Mouse (Mus musculus): Measurements from ENCODE around the gene Slc9b2. TPM values are rescaled to one million over a fixed set of nuclear protein-coding genes. Genes with fewer than 3 reads are reported as not detected.

The Slc9b2 gene
- total RNA-seq, 1 experiment: 5.2 TPM

DNA sequence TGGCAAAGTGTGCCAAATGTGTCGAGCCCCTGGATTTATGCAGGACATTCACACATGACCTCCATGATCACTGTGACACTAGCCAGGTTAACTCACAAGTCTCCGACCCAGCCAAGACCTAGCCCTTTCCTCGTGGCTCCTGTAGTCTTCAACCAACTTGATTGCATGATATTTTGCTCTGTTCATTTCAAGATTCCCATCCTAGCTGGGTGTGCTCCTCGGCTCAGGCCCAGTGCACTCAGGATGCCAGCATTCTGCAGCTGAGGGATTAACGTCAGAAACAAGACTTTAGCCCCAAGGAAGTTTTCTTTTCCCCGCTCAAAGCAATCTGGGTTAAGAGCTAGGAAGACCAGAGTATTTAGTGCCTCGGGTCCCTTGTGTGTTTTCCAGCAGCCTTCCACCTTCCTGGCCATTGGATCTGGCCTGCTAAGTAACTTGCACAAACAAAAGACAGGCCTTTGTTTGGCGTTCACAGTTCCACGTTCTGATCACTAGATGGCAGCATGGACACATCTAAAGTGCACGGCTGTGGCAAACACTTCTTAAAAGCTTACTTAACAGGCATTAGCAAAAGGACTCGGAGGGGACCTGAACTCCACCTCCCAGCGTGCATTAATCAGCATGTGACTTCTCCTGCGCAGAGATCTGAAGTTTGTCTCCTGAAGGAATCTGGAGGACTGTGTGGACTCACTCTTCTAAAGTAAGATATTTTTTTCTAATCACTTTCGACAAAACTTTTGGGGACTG is 26.7 kb upstream of the Slc9b2 start, which contains the start of gene Bdh2:
Gene Bdh2 (plus strand): TSS at position 553 of the 747 bp plus-strand sequence.
- in situ Hi-C loops (cut with MboI; ENCODE audit: low sequenced_read_pairs in 2 of 2, unreplicated experiment in 2 of 2): loop anchor here (10.0 to 25.0 kb wide), 2 partner anchors 454 to 456 kb away; no protein-coding TSS in a partner anchor
- TF ChIP-seq ZC3H11A (IDR thresholded peaks at IDR 0.05; ENCODE audit: borderline replicate concordance, low read depth, low read length): peak; percentile 93
- 0 out of 2 replicates have a peak, but pooled peaks have one; percentile 25 for TF ChIP-seq CHD2 (IDR thresholded peaks at IDR 0.05; ENCODE audit: low read depth, low read length)
- TF ChIP-seq HCFC1 (IDR thresholded peaks at IDR 0.05; ENCODE audit: borderline replicate concordance, insufficient read depth, low read length): no peak; the same call in 1 of the 2 replicates
- no peak for TF ChIP-seq MAFK (IDR thresholded peaks at IDR 0.05; ENCODE audit: insufficient read depth, low read depth, low read length)
- H3K36me3 ChIP-seq (ENCODE audit: control insufficient read depth, insufficient read depth, low read length, poor library complexity, severe bottlenecking): no peaks in the 10 kb centered on the region
- H3K4me1 ChIP-seq (ENCODE audit: control insufficient read depth in 2 of 2, insufficient read depth in 2 of 2, low read length in 2 of 2, poor library complexity in 1 of 2): peaks cover 0 to 6% of the 10 kb centered on the region in 2 experiments; a peak in 1 of 4 replicates
- no peaks in the 10 kb centered on the region for H3K9me3 ChIP-seq (ENCODE audit: control insufficient read depth, insufficient read depth, low read depth, low read length)
- peak within 1 kb of the TSS in 1 of 2 experiments; percentile 27; a peak in 1 of 4 replicates for H3K4me3 ChIP-seq (ENCODE audit: insufficient read depth in 1 of 2, low read depth in 1 of 2, low read length in 2 of 2, poor library complexity in 1 of 2, severe bottlenecking in 1 of 2)
- no peak within 1 kb of the TSS for H3K27ac ChIP-seq (ENCODE audit: insufficient read depth, low read depth, low read length, poor library complexity, severe bottlenecking)
- DNase-seq (ENCODE audit: low read depth, low spot score): peak; percentile 93
- no peak within 1 kb of the TSS for H3K9ac ChIP-seq (ENCODE audit: insufficient read depth, low read depth, low read length, poor library complexity, severe bottlenecking)

DNA sequence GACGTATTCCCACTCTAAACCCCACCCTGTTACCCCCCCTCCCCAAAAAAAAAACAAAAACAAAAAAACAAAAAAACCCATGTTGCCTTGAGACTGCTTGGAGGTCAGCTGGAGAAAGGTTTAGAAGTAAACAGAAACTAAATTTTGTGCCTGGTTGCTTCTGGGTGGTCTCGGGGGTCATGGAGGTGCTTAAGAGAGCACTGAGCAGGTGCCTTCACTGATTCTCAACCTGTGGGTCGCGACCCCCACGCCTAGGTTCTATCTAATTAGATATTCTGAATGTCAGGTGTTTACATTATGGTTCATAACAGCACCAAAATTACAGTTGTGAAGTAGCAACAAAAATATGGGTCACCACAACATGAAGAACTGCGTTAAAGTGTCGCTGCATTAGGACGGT is 25.8 kb upstream of the Slc9b2 start:
- TF ChIP-seq ZNF384 (IDR thresholded peaks at IDR 0.05; ENCODE audit: low read depth, low read length) (no peak), CHD2 (IDR thresholded peaks at IDR 0.05; ENCODE audit: low read depth, low read length) (peak; percentile 96), MAFK (IDR thresholded peaks at IDR 0.05; ENCODE audit: insufficient read depth, low read depth, low read length) (no peak)
- H3K36me3 ChIP-seq (ENCODE audit: control insufficient read depth, insufficient read depth, low read length, poor library complexity, severe bottlenecking): no peaks in the 10 kb centered on the region
- DNase-seq (ENCODE audit: low read depth, low spot score): no peak
- no peak overlapping the region; a peak in 1 of 4 replicates for H3K4me3 ChIP-seq (ENCODE audit: insufficient read depth in 1 of 2, low read depth in 1 of 2, low read length in 2 of 2, poor library complexity in 1 of 2, severe bottlenecking in 1 of 2)
- H3K4me1 ChIP-seq (ENCODE audit: control insufficient read depth in 2 of 2, insufficient read depth in 2 of 2, low read length in 2 of 2, poor library complexity in 1 of 2): peaks cover 0 to 6% of the 10 kb centered on the region in 2 experiments; a peak in 1 of 4 replicates
- in situ Hi-C loops (cut with MboI; ENCODE audit: low sequenced_read_pairs in 2 of 2, unreplicated experiment in 2 of 2): loop anchor here (10.0 to 25.0 kb wide), 2 partner anchors 453 to 456 kb away; no protein-coding TSS in a partner anchor
- H3K27ac ChIP-seq (ENCODE audit: insufficient read depth, low read depth, low read length, poor library complexity, severe bottlenecking): no peak overlapping the region
- no peak overlapping the region for H3K9ac ChIP-seq (ENCODE audit: insufficient read depth, low read depth, low read length, poor library complexity, severe bottlenecking)
- H3K9me3 ChIP-seq (ENCODE audit: control insufficient read depth, insufficient read depth, low read depth, low read length): no peaks in the 10 kb centered on the region

DNA sequence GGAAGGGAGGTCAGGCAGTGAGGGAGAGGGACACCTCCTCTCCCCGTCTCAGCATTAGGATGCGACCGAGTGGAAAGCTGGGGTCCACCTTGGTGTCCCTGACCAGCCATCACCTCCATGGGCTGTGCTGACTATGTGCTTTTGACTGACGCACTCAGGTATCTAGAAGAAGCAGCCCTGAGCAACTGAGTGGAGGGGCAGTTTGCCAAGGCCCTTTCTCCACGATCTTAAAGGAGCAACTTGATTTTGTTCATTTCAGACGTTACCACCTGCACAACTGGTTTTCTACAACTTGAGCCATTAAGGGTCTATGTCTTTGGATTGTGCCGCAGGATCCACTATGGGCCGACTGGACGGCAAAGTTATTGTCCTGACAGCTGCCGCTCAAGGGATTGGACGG is 22.2 kb upstream of the Slc9b2 start:
- Histone ChIP-seq H3K4me1 (ENCODE audit: control insufficient read depth in 2 of 2, insufficient read depth in 2 of 2, low read length in 2 of 2, poor library complexity in 1 of 2) (peaks cover 0 to 6% of the 10 kb centered on the region in 2 experiments; a peak in 1 of 4 replicates), H3K9me3 (ENCODE audit: control insufficient read depth, insufficient read depth, low read depth, low read length) (no peaks in the 10 kb centered on the region), H3K9ac (ENCODE audit: insufficient read depth, low read depth, low read length, poor library complexity, severe bottlenecking) (no peak overlapping the region), H3K27ac (ENCODE audit: insufficient read depth, low read depth, low read length, poor library complexity, severe bottlenecking) (no peak overlapping the region), H3K36me3 (ENCODE audit: control insufficient read depth, insufficient read depth, low read length, poor library complexity, severe bottlenecking) (no peaks in the 10 kb centered on the region), H3K4me3 (ENCODE audit: insufficient read depth in 1 of 2, low read depth in 1 of 2, low read length in 2 of 2, poor library complexity in 1 of 2, severe bottlenecking in 1 of 2) (no peak overlapping the region)
- in situ Hi-C loops (cut with MboI; ENCODE audit: low sequenced_read_pairs in 2 of 2, unreplicated experiment in 2 of 2): loop anchor here (10.0 to 25.0 kb wide), 2 partner anchors 450 to 452 kb away; no protein-coding TSS in a partner anchor
- TF ChIP-seq ZC3H11A (IDR thresholded peaks at IDR 0.05; ENCODE audit: borderline replicate concordance, low read depth, low read length): no peak
- TF ChIP-seq HCFC1 (IDR thresholded peaks at IDR 0.05; ENCODE audit: borderline replicate concordance, insufficient read depth, low read length): no peak
- no peak for TF ChIP-seq MAFK (IDR thresholded peaks at IDR 0.05; ENCODE audit: insufficient read depth, low read depth, low read length)
- TF ChIP-seq CHD2 (IDR thresholded peaks at IDR 0.05; ENCODE audit: low read depth, low read length): no peak
- no peak for DNase-seq (ENCODE audit: low read depth, low spot score)

DNA sequence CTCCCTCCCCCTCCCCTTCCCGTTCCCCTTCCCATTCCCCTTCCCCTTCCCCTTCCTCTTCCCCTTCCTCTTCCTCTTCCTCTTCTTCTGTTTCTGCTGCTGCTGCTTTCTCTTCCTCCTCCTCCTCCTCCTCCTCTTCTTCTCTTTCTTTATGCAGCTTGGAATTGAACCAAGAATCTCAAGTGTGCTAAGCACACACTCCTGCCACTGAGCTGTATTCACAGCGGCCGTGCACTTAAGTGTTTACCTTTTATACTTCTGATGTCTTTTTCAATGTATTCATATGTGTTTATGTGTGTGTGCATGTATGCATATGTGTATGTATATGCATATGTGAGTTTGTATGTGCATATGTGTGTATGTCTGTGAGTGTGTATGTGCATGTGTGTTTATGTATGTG is 21.7 kb upstream of the Slc9b2 start:
- DNase-seq (ENCODE audit: low read depth, low spot score): no peak
- Histone ChIP-seq H3K27ac (ENCODE audit: insufficient read depth, low read depth, low read length, poor library complexity, severe bottlenecking) (no peak overlapping the region), H3K9ac (ENCODE audit: insufficient read depth, low read depth, low read length, poor library complexity, severe bottlenecking) (no peak overlapping the region), H3K36me3 (ENCODE audit: control insufficient read depth, insufficient read depth, low read length, poor library complexity, severe bottlenecking) (no peaks in the 10 kb centered on the region), H3K9me3 (ENCODE audit: control insufficient read depth, insufficient read depth, low read depth, low read length) (no peaks in the 10 kb centered on the region), H3K4me3 (ENCODE audit: insufficient read depth in 1 of 2, low read depth in 1 of 2, low read length in 2 of 2, poor library complexity in 1 of 2, severe bottlenecking in 1 of 2) (no peak overlapping the region), H3K4me1 (ENCODE audit: control insufficient read depth in 2 of 2, insufficient read depth in 2 of 2, low read length in 2 of 2, poor library complexity in 1 of 2) (peaks cover 0 to 6% of the 10 kb centered on the region in 2 experiments; a peak in 1 of 4 replicates)
- TF ChIP-seq ZC3H11A (IDR thresholded peaks at IDR 0.05; ENCODE audit: borderline replicate concordance, low read depth, low read length) (no peak), MAFK (IDR thresholded peaks at IDR 0.05; ENCODE audit: insufficient read depth, low read depth, low read length) (no peak), CHD2 (IDR thresholded peaks at IDR 0.05; ENCODE audit: low read depth, low read length) (no peak), ZNF384 (IDR thresholded peaks at IDR 0.05; ENCODE audit: low read depth, low read length) (no peak), HCFC1 (IDR thresholded peaks at IDR 0.05; ENCODE audit: borderline replicate concordance, insufficient read depth, low read length) (no peak)
- in situ Hi-C loops (cut with MboI; ENCODE audit: low sequenced_read_pairs in 2 of 2, unreplicated experiment in 2 of 2): loop anchor here (10.0 to 25.0 kb wide), 2 partner anchors 449 to 451 kb away; no protein-coding TSS in a partner anchor
